Mouse (Mus musculus): ENCODE measurements around the gene Slc8a2.

Slc8a2 gene

DNA sequence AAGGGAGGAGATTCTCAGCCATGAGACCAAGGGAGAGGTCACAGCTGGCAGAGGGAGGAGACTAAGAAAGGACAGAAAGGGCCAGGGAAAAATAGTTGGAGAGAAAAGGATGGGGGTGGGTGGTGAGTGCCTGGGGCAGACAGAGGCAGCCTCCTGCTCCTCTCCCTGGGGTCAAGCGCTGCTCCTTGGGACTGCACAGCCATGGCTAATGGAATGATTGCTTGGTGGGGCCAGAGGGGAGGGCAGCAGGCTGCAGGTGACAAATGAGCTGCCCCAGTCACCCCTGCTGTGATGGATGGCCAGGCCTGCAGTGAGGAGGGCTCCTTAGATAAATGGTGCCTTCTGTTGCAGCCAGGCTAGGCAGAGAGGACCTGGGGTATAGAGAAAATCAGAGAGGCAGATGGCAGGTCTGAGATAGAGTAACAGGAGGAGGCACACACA, 42.5 kb downstream of the Slc8a2 start:
- in situ Hi-C loops (cut with MboI): no loop called here

DNA sequence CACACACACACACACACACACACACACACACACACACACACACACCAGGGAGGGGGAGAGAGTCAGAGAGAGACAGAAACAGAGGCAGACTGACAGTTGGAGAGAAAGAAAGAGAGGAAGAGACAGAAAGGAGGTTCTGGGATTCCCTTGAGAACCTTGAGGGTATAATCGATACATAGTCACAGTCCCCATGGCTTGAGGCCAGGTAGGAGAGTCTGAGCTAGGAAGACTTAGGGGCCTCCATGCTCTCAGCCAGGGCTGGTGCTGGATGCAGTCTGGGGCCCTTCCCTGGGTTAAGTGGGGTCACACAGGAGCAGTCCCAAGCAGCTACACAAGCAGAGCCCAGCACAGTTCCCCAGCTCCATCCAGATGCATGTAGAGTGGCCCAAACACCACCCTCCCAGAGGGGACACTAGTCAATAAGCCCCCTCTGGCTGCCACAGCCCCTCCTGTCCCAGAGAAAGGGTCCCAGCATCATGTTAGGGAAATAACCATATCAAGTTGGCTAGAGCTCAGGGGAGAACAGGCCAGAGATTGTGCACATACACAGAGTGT, 43.0 kb downstream of the Slc8a2 start:
- in situ Hi-C loops (cut with MboI): no loop called here

DNA sequence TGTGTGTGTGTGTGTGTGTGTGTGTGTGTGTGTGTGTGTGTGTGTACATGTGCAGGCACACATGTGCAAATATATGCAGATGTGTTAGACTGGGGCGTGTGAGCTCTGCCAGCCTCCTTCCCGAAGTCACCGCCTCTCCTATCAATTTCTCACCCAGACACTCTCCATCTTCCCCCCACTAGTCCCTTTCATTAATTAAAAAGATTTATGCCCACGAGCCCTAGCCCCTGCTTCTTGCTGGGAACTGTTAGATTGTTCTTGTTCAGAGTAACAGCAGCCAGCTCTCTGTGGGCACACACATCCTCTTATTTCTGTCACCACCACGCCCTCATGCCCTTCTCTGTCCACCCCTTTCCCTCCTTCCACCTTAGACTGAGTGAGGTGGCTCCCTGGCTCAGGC, 43.5 kb downstream of the Slc8a2 start:
- in situ Hi-C loops (cut with MboI): no loop called here

DNA sequence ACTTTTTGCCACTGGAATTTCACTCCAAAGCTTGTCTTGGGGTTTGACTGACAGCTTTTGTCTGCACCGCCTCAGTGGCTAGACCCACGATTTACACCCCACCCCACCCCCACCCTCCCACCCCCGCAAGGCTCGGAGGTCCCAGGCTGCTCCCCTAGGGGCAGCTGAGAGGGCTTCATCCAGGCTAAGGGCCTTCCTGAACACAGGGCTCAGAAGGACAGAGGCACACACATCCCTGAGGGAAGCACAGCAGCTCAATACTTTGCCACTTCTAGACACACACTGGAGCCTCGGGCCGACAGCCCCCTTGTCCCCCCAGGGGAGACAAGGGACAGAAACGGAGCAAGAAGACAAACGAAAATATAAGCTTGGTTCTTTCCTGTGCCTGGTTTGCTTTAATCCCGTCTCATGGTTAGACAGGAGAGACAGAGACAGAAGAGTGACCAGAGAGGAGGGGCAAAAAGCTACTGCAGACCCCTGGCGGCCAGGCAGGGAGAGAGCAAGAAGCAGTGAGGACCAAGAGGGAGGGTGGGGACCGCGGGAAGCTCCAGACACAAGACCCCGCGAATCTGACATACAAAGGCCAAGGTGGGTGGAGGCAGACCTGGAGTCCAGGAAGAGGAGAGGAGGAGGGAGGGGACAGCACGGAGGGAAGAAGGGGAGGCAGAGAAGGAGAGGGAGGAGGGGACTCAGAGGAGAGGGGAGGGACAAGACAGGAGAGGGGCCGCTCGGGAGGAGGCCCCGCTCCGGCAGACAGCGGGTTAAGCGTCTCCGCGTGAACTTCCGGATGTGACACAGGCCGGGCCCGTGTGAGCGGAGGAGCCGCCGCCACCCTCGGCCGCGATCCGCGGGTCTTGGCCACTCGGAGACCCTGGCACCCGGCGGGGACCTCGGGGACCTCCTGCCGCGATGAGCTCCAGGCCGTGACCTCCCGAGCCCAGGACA, 45.2 kb downstream of the Slc8a2 start, which contains the start of gene Meis3:
Gene Meis3, plus strand, starts transcription at position 494 of the 945 bp plus-strand sequence.
- in situ Hi-C loops (cut with MboI): no loop called here

DNA sequence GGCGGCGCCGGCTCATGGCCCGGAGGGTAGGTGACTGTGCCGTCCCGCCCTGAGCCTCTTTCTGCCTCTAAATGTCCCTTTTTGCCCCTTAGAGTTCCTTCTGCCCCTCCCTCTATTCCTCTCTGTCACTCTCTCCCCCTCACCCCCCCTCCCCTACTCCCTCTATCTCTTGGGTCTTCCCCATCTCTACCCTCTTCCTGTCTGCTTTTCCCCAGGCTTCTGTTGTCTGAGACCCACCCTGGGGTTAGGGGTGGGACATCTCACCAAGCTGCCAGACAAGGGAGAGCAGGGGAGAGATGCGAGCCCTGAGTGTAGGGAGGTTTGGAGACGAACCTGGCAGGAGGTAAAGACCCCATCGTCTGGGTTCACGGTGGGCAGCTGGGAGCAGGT, 45.9 kb downstream of the Slc8a2 start:
- in situ Hi-C loops (cut with MboI): no loop called here

DNA sequence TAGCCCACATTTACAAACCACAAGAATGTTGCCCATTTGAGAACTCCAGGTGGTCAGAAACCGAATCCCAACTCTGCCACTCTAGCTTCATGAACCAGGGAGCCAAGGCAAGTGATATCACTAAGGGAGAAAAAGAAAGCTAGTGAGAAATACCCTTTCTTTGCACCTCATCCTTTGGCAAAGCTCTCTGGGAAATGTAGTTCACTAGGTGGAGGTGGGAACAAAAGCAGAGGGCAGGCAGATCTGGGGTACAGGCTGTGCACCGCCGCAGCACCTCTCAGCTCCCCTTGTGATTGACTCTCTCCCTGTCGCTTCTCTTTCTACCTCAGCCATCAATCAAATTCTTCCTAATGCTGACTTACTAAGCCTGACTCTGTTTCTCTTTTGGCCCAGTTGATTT, 48.5 kb downstream of the Slc8a2 start:
- in situ Hi-C loops (cut with MboI): no loop called here

DNA sequence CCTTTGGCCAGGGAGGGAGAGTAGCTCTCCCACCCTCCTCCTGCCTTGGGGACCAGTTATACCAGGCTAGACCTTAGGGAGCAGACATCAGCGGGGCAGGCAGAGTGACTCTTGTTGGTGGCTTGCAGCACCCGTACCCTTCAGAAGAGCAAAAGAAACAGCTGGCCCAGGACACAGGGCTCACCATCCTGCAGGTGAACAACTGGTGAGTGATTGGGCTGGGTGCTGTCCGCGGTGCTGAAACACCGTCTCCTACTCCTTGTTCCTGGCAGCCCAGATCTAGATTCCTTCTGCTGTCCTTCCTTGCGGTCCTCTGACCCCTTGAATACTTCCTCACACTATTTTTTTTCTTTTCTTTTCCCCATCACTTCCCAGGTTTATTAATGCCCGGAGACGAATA, 54.0 kb downstream of the Slc8a2 start:
- in situ Hi-C loops (cut with MboI): no loop called here

DNA sequence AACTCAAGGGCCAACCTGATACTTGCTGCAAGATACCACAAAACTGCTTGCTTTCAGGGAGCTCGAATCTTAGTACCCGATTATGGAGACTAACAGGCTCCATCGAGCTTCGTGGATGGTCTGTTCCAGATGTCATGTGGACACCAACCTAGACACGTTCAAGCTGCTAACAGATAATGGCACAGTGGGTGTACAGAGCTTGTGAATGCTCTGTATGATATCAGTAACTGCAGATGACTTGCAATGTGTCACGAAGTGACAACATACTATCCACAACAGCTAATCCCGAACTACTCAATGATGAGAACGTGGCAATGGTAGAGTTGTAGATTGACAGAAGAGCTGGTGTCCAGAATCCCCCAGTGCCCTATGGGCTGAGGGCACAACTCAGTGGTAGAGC, 57.9 kb downstream of the Slc8a2 start:
- in situ Hi-C loops (cut with MboI): no loop called here

DNA sequence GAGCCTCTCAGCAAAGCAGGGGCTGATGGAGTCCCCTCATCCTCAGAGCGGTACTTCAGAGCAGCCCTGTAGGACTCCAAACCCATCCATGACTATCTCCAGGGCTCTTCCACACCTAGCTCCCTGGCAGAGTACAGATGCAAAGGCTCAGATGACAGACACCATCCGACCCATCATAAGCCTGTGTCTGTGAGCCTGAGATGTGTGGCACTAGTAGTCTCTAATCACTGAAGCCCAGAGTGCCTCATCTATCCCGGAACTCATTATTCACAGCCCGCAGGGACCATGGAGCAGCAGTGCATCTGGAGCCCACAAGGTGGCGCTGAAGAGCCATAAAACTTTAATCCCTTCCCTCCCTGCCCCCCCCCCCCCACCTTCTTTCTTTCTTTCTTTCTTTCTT, 62.7 kb downstream of the Slc8a2 start:
- in situ Hi-C loops (cut with MboI): loop anchor here (5.0 kb wide), 1 partner anchor 65 kb away; the partner anchor contains the start of gene C5ar1

DNA sequence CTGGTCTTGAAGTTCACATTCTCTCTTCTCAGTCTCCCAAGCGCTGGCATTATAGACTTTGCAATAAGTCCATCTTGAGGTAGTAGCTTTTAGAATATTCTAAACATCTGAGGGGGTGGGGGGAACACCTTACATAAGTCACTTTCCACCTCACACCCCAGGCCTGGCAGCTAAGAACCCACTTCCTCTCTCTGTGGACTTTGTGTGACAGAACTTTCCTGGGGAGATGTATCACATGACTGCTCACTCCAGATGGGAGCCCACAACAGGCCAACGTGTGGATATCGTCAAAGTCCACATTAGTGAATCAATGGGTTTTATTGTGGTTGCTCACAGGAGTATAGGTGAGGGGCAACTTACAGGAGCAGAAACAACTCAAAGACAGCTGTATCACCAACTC, 64.1 kb downstream of the Slc8a2 start:
- in situ Hi-C loops (cut with MboI): loop anchor here (5.0 kb wide), 1 partner anchor 64 kb away; the partner anchor contains the start of gene C5ar1

DNA sequence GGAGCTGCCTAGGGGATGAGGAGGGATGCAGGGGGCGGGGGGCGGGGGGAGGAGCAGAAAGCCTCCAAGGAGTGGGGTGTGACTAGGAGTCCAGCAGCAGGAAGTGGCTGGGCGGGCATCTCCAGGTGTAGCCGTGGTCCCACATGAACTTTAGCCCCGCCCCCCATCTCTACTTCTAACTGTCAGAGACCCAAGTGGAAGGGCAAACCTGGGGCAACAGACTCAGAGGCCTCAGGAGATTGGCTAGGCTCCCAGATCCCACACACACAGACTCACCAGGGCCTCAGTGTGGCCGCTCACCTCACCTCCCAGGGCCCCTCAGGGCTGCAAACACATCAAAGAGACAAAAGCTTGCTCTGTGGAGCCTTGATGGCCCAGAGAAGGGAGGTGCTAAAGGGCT, 67.0 kb downstream of the Slc8a2 start:
- in situ Hi-C loops (cut with MboI): no loop called here

DNA sequence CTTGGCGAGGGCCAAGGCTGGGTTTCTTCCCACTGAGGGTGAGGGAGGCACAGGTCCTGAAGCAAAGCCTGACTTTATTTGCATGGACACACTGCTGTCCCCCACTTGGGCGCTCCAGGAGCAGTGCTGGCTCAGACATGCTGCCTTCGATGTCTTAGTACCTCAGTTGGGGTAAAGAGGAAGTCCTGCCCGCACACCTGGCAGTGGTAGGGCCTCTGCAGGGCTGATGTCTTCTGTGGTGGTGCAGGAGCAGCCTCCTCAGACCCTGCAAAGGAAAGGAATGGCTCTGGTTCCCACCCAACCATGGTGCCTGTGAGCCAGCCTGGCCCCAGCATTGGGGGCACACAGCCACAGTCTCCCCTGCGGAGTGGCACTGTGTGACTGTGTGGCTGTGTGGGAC, 67.5 kb downstream of the Slc8a2 start:
- in situ Hi-C loops (cut with MboI): no loop called here

DNA sequence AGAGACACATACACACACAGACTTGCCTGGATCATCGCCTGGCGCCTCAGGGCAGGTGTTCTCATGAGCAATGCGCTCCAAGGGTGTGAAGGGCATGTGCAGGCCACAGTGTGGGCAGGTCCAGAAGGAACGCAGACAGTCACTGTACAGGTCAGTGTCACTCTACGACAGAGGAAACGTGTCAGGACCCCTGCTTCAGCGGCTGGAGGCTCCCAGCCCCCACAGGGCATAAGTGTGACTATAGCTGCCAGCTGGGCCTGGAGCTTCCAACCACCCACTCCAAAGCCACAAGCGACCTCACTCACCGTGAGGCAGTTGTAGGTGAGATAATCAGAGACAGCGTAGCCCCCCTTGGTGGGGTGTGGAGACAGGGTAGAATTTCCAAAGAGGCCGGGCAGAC, 68.9 kb downstream of the Slc8a2 start:
- in situ Hi-C loops (cut with MboI): no loop called here

DNA sequence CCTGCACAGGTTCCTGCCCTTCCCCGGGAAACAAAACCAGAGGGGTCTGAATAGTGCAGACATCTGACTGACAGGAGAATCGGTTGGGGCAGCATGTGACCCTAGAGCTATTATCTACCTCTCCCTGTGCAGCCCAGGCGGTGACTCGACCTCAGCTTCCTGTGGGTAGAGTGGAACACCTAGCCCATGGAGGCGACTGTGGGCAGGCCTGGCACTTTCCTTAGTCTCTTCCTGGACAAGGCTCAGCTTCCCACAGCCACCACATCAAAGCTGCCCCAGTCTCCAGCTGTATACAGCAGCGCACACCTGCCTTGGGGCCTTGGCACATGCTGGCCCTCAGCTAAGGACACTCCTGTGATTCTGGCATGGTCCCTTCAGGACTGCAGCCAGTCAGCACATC, 71.5 kb downstream of the Slc8a2 start:
- in situ Hi-C loops (cut with MboI): no loop called here

DNA sequence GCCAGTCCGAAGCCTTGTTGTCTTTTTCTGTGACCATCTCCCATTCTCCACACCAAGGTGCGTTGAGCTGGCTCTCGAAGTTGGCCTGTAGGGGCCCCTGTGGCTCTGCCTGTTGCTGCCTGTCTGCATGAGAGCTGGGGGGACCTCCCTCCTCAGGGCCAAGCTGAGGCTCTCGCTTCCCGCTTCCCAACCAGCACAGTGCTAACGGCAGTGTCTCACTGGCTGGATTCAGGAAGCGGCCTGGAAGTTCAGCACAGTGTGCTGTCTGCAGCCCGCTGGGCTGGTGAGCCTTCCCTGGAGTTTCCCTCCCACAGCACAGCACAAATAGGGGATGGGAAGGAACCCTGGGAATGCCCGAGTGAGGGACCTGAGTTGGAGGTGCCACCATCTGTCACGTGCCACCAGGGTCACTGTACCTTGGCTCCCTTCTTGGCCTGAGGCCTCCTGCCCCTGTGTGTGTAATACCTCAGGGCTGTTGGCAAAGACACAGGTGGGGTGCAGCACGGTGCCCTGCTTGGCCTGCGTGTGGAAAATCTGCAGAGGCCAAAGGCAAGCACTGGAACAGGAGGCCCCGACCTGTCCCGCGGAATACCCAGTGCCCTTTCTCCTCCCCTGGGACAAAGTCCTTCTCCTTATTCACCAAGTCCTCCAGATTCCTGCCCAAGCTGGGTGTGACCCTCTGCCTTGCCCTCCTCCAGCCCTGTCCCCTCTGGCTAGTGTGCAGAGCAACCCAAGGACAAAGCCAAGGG, 73.3 kb downstream of the Slc8a2 start:
- in situ Hi-C loops (cut with MboI): no loop called here

DNA sequence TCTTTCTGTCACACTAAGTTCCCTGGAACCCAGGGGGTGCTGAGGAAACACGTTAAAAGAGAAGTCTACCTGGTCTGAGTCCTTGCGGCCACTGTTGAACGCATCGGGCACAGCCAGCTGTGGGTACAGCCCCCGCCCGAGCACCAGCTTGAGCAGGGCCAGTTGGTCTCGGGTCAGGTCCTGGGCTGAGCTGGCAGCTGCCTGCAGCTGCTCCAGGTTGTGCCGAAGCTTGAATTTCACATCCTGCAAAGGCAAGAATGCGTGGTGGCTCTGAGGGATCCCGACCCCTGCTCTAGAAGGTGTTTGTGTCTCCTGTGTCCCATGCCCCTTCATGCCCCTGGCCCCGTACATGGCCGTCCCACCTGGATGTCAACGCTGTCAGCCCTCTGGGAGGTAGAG, 73.9 kb downstream of the Slc8a2 start:
- in situ Hi-C loops (cut with MboI): no loop called here

DNA sequence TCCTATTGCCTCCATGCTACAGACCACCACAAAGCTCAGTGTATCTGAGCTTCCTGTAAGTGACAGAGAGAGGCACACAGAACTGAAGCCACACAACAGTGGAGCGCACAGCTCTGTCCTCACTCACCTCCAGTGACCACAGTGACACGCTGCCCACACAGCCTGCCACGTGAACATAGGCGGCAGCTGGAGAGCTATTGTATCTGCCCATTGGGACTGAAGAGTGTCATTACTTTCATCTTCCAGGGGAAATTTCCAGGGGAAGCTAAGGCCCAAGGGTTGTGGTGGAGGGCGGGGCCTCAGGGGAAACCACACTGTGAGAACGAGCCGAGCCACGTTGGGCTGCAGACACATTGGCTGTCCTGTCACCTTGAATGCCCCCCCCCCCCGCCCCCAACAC, 75.2 kb downstream of the Slc8a2 start:
- in situ Hi-C loops (cut with MboI): no loop called here

DNA sequence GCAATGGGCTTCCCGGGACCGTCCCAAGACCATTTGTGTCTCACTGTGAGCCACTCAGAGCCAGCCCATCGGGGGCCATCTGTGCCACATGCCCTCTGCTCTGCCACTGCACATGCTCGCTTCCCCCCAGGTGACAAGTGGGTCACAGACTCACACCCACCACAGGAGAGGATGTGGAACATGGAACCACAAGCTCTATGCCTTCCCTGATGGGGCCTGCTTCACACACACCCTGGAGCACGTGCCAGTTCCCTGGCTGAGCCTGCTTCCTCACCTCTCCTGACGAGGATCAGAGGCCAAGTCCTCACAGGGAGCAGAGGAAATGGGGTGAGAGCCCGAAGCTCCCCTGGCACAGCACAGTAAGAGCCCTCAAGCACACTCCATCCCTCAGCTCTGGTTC, 77.5 kb downstream of the Slc8a2 start:
- in situ Hi-C loops (cut with MboI): no loop called here

DNA sequence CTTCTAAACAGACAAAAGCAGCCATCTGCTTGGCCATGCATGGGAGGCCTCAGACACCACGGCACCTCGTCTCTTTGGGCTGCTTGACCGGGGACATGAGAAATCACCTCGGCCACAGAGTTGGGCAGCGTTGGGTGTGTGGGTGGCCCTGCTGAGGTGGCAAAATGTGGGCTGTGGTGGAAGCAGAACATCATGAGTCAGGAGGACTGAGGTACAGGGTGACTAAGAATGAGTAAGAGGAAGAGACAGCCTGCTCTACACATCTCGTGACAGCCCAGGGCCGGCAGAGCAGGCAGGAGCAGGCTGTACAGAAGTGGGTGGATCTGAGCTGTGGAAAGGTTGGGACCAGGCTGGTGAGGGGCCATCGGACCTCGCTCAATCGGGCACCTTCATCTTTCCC, 77.9 kb downstream of the Slc8a2 start:
- in situ Hi-C loops (cut with MboI): no loop called here

DNA sequence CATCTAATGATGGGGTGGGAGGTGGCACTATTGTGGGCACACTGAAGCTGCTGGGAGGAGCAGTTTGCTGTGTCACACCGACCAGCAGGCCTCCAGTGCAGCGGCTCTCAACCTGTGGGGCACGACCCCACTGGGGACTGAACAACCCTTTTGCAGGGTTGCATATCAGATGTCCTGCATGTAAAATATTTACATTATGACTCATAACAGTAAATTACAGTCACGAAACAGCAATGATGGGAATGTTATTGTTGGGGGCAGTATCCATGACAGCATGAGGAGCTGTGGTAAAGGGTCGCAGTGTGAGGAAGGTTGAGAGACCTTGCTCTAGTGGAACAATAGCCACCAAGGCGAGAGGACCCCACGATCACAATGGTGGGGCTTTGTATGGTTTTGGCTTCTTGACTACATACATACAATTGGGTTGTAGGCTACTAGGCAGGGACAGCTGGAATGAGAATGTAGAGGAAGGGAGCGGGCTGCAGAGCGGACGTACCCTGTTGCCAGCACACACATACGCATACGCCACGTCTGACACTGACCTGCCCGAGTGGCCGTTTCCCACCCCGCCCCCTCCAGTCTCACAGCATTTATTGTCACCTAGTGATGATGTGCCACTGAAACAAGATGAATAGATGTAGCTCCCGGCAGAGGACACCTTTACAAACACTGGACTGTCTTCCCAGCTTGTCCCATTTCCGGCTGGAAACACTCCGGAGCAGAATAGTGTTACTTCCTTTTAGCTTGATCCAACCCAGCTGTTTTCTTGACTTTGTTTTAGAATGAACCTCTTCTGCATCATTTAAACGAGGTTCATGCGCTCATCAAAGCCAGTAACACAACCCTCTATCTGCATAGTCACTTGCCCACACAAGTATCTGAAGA, 79.4 kb downstream of the Slc8a2 start:
- in situ Hi-C loops (cut with MboI): no loop called here
